In the genomic region with DNA sequence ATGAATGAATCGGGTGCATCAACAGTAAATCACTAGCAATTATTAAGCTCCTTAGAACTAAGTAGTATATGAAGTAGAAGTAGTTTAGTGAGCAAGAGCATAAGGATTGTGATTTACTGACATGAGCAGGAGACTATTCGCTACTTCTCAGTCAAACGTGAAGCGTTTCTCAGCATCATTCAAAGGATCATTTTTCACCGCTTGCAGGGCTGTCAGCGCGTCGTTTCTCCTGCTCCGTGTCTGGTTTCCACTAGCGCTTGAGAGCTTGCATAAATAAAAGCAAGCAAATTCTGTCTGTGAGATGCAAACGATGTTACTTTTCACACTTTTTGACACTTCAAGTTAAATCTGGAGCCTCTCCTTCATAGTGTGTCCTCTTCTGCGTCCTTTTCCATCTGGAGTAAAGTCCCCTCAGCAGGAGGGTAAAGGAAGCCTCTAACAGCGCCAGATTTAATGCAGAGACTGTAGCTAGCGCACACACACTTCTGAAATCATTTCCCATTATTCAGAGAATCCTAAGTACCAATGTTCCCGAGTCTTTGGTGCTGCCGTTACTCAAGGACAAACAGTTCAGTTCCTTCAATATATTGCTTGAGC, we compare ENCODE assay signal across 18 mouse cellular contexts. TPM values are rescaled to one million over a fixed set of nuclear protein-coding genes. Genes with fewer than 3 reads are reported as not detected.
DNase-seq lines count a peak whose midpoint lies in the region; ATAC-seq and TF ChIP-seq lines count a peak whose summit lies in the region.
"Had no signal": no experiment of that assay in that cellular context is flagged by ENCODE, and none has a peak within 500 bp of the region (broad histone marks: within the 10 kb centered on the region; RNA-seq: fewer than 3 reads in every experiment).

No protein-coding gene starts in this region.

- H3K9ac ChIP-seq in forebrain, postnatal 0 days: no peak overlapping the region
- no peak overlapping the region for H3K9ac ChIP-seq in forebrain, embryonic 11.5 days (ENCODE audit: low read length)
- no peak overlapping the region for H3K9ac ChIP-seq in neural tube, embryonic 15.5 days (replicated peaks)
- H3K9ac ChIP-seq: embryonic facial prominence, embryonic 12.5 days; heart, embryonic 13.5 days; liver, embryonic 14.5 days; midbrain, embryonic 12.5 days had no signal

- H3K4me2 ChIP-seq in forebrain, postnatal 0 days (ENCODE audit: low read depth): peak overlapping the region; percentile 19; the same call in 1 of the 2 replicates
- H3K4me2 ChIP-seq in forebrain, embryonic 11.5 days (ENCODE audit: low read depth, low read length, severe bottlenecking): no peak overlapping the region
- H3K4me2 ChIP-seq in neural tube, embryonic 15.5 days: peak overlapping the region; percentile 32
- H3K4me2 ChIP-seq: embryonic facial prominence, embryonic 12.5 days; heart, embryonic 13.5 days; midbrain, embryonic 12.5 days had no signal

- H3K9me3 ChIP-seq in forebrain, postnatal 0 days (ENCODE audit: low read length): no peaks in the 10 kb centered on the region
- H3K9me3 ChIP-seq in forebrain, embryonic 11.5 days (ENCODE audit: control insufficient read depth, low read length): no peaks in the 10 kb centered on the region
- no peaks in the 10 kb centered on the region for H3K9me3 ChIP-seq in neural tube, embryonic 15.5 days (replicated peaks)
- H3K9me3 ChIP-seq: embryonic facial prominence, embryonic 12.5 days; heart, embryonic 13.5 days; midbrain, embryonic 12.5 days had no signal

- 41% methylated on average over 16 of the region's 16 CpGs for WGBS in forebrain, postnatal 0 days
- WGBS in forebrain, embryonic 11.5 days: 81% methylated on average over 16 of the region's 16 CpGs
- WGBS in neural tube, embryonic 15.5 days: 45% methylated on average over 16 of the region's 16 CpGs

- DNase-seq in forebrain, postnatal 0 days: peak; percentile 50
- DNase-seq in forebrain, embryonic 11.5 days (ENCODE audit: low spot score): no peak
- no peak for DNase-seq in layer of hippocampus, adult 2 months (ENCODE audit: low spot score in 2 of 2)
- DNase-seq in layer of hippocampus, adult 11-12 months (ENCODE audit: low spot score): no peak
- DNase-seq in fibroblast of lung, adult 2 months (ENCODE audit: low read depth): peak; percentile 4
- DNase-seq in heart, postnatal 25 days (ENCODE audit: low spot score): no peak
- DNase-seq: cerebellum, adult 11 months; cerebellum, postnatal 36 days; gastrocnemius, postnatal 36 days; kidney, adult 2 months; thymus, adult 18-20 months had no signal

- no peaks in the 10 kb centered on the region for H3K27me3 ChIP-seq in forebrain, postnatal 0 days (ENCODE audit: insufficient read depth, low read length)
- H3K27me3 ChIP-seq in forebrain, embryonic 11.5 days (ENCODE audit: control insufficient read depth, insufficient read depth, low read length): no peaks in the 10 kb centered on the region
- H3K27me3 ChIP-seq in neural tube, embryonic 15.5 days (replicated peaks): no peaks in the 10 kb centered on the region
- H3K27me3 ChIP-seq: embryonic facial prominence, embryonic 12.5 days; heart, embryonic 13.5 days; midbrain, embryonic 12.5 days had no signal

- ATAC-seq in forebrain, postnatal 0 days: peak; percentile 75
- ATAC-seq in forebrain, embryonic 11.5 days (replicated peaks; ENCODE audit: low FRiP score): no peak
- no peak for ATAC-seq in neural tube, embryonic 15.5 days (ENCODE audit: low FRiP score)
- ATAC-seq in megakaryocyte progenitor cell, adult 5-6 weeks (replicated peaks; ENCODE audit: poor library complexity): no peak

- no peaks in the 10 kb centered on the region for H3K4me1 ChIP-seq in forebrain, postnatal 0 days (ENCODE audit: insufficient read depth)
- peaks cover under 1% of the 10 kb centered on the region; the same call in 1 of the 2 replicates for H3K4me1 ChIP-seq in forebrain, embryonic 11.5 days (replicated peaks; ENCODE audit: control insufficient read depth, insufficient read depth, low read length)
- H3K4me1 ChIP-seq in neural tube, embryonic 15.5 days: peaks cover 8% of the 10 kb centered on the region

- H3K36me3 ChIP-seq in forebrain, postnatal 0 days (ENCODE audit: insufficient read depth): no peaks in the 10 kb centered on the region
- no peaks in the 10 kb centered on the region for H3K36me3 ChIP-seq in forebrain, embryonic 11.5 days (ENCODE audit: control insufficient read depth, insufficient read depth, low read length)
- H3K36me3 ChIP-seq in neural tube, embryonic 15.5 days: no peaks in the 10 kb centered on the region
- H3K36me3 ChIP-seq: embryonic facial prominence, embryonic 12.5 days; heart, embryonic 13.5 days; midbrain, embryonic 12.5 days had no signal

- intact Hi-C loops in heart, postnatal 25 days (cut with DNase I): no loop called here

- H3K27ac ChIP-seq in forebrain, postnatal 0 days (ENCODE audit: low read depth, low read length): no peak overlapping the region
- H3K27ac ChIP-seq in forebrain, embryonic 11.5 days (ENCODE audit: low read depth, low read length): no peak overlapping the region
- no peak overlapping the region for H3K27ac ChIP-seq in layer of hippocampus, adult 2 months
- 0 out of 2 replicates have a peak overlapping the region, but pooled peaks have one; percentile 28 for H3K27ac ChIP-seq in neural tube, embryonic 15.5 days (replicated peaks)
- H3K27ac ChIP-seq: embryonic facial prominence, embryonic 12.5 days; heart, embryonic 13.5 days; liver, embryonic 14.5 days; midbrain, embryonic 12.5 days had no signal

- no peak for TF ChIP-seq CTCF in forebrain, postnatal 0 days (IDR thresholded peaks at IDR 0.05; ENCODE audit: low read depth)
- TF ChIP-seq CTCF in layer of hippocampus, adult 2 months (conservative IDR thresholded peaks at IDR 0.05): no peak

- no peak overlapping the region for H3K4me3 ChIP-seq in forebrain, postnatal 0 days (ENCODE audit: low read depth, low read length)
- H3K4me3 ChIP-seq in forebrain, embryonic 11.5 days (ENCODE audit: low read depth, low read length): no peak overlapping the region
- peak overlapping the region; percentile 37 for H3K4me3 ChIP-seq in layer of hippocampus, adult 2 months
- no peak overlapping the region for H3K4me3 ChIP-seq in neural tube, embryonic 15.5 days (replicated peaks)
- H3K4me3 ChIP-seq: embryonic facial prominence, embryonic 12.5 days; heart, embryonic 13.5 days; midbrain, embryonic 12.5 days; myocyte had no signal

RNA-seq across cellular contexts. Expression of gene Mreg, which starts 23.9 kb away (rescaled TPM):
- 1.7 and 1.9 TPM in 2 replicates for total RNA-seq in forebrain, postnatal 0 days (2014; rRNA removed)
- 1.7 and 2.1 TPM in 2 replicates for polyA plus RNA-seq in forebrain, postnatal 0 days (2015; fragmentation: Nextera tagmentation; extraction: Ambion mirVana)
- polyA plus RNA-seq in forebrain, embryonic 11.5 days (2014; fragmentation: Nextera tagmentation; extraction: Ambion mirVana): 3.3 and 4.5 TPM in 2 replicates
- 1 to 10 TPM; 3.1 to 3.6 TPM for total RNA-seq in layer of hippocampus, adult 2 months (2021)
- polyA plus RNA-seq in neural tube, embryonic 15.5 days (2015; fragmentation: Nextera tagmentation; extraction: Ambion mirVana): 2.9 and 21.3 TPM in 2 replicates
- 10 to 100 TPM; 25.0 to 30.7 TPM for total RNA-seq in heart, postnatal 25 days (2021)
- 1.3 TPM in 2 replicates for total RNA-seq in megakaryocyte progenitor cell, adult 5-6 weeks (2015)
- total RNA-seq in megakaryocyte progenitor cell, adult 5-6 weeks (2017): 1.6 and 2.5 TPM in 2 replicates

Comparison
In these comparisons a context has a peak if more than half of its experiments do, and no peak if none do; other contexts are left out.
1. DNase-seq: peak in forebrain, postnatal 0 days (single experiment) and fibroblast of lung, adult 2 months (single experiment); none in forebrain, embryonic 11.5 days (single experiment), layer of hippocampus, adult 2 months (0 of 2), layer of hippocampus, adult 11-12 months (single experiment) and heart, postnatal 25 days (single experiment).